Mouse (Mus musculus) kidney, postnatal 36 days (tissue): ENCODE data around the gene Otud6a.
"Not testable (repeated sequence)": the region's sequence is repeated elsewhere in the genome, so short reads cannot be mapped to it uniquely, and the experiment has no call there.

Experiments
- DNase-seq, 2 experiments: peaks; one replicate each; pipeline ENCODE4 v3.0.0; 2021 to 2022; ENCODE audit warnings: mixed read lengths in 2 of 2

The Otud6a gene

GRCm38 (mm10) chrX:100428693-100429092, at the start of gene Otud6a:
Gene Otud6a, plus strand, starts transcription at chrX:100429013.
- DNase-seq: no peak

DNA sequence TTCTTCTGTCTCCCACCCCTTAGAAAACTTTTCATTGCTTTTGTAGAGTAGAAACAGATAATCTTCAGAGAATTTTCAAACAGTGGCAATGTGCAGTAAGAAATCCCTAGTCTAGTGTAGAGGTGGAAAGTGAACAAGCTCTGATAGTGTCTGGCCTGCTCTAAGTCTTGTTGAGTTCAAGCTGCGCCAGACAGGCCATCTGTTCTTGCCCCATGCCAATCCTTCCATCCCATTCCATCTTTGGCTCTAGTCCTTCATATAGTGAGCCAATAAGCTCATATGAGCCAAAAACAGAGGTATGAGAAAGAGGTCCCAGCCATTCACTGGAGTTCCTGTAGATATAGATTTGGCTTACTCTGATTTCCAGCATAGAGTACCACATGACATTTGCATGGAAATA, 38.9 kb upstream of the Otud6a start:
- no peak for DNase-seq

- DNase-seq: peak; percentile 16 to 51
These were observed 36.5 kb upstream of the Otud6a start for GRCm38 (mm10) chrX:100392304-100392703.

- no peak for DNase-seq
These were observed 34.5 kb upstream of the Otud6a start for GRCm38 (mm10) chrX:100394223-100394861.

GRCm38 (mm10) chrX:100395026-100395425, 33.8 kb upstream of the Otud6a start:
- peak in 1 of 2 experiments; percentile 21 for DNase-seq

DNA sequence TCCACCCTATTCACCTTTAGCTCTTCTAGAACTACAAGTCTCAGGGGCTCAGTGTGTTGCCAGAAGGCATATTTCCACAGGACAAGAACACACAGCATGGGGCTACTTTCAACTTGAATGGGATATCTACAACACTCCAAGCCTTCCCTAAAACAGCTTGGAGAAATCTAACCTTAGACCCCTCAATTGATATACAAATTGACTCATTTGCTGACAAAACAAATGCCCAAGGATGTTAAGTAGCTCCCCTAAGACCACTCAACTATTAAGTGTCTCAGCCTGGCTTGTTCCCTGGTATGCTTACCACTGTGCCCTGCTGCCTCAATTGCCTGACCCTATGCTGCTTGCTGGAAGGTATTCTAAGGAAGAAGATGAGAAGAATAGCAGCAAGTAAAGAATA, 27.9 kb upstream of the Otud6a start:
- no peak for DNase-seq

- DNase-seq: no peak
These were observed 27.2 kb upstream of the Otud6a start for GRCm38 (mm10) chrX:100401657-100402056.

DNA sequence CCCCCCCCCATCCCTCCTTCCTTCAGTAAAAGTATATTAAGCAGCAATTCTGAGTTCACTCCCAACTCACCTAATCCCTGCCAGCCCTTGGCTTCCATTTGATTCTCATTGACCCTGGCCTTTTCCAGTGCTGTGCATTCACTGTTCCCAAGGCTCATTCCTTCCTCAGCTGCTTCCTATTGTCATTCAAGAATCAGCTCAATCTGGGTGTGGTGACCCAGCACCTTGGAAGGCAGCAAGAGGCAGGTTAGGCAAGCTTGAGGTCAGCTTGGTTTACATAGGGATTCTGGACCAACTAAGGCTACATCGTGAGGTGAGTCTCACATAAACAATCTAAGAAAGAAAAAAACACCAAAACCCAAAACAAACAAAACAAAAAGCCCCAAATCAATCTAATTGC, 19.6 kb upstream of the Otud6a start:
- DNase-seq: no peak

DNA sequence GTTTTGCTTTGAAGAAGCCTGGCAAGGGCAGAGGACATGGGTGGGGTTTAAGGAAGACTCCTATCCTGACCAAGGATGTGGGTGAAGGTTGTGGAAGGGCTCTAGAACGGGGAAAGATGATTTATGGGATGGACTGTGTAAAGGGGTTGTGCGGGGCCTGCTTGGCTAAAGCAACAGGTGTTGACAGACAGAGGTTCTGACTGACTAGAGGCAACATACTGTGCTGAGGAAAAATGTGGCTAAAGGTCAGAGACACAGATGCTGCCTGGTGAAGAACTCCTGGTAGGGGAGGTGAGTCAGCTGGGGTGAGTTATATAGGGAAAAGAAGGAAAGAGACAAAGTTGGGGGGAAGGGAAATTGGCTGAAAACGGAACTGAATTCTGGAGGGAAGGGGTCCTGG, 3.5 kb downstream of the Otud6a start:
- DNase-seq: no peak

DNA sequence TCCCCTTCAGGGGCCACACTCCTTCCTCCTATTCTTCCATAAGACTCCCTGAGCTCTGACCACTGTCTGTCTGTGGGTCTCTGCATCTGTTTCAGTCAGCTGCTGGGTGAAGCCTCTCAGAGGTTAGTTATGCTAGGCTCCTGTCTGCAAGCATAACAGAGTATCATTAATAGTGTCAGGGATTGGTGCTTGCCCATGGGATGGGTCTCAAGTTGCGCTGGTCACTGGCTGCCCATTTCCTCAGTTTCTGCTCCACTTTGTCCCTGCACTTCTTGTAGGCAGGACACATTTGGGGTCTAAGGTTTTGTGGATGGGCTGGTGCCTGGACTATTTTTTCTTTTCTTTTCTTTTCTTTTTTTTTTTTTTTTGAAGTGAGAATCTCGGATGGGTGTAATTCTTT, 13.8 kb downstream of the Otud6a start, which contains the start of gene Awat2:
Gene Awat2 (minus strand): TSS at position 101 of the 400 bp plus-strand sequence.
- DNase-seq: not testable (repeated sequence)

DNA sequence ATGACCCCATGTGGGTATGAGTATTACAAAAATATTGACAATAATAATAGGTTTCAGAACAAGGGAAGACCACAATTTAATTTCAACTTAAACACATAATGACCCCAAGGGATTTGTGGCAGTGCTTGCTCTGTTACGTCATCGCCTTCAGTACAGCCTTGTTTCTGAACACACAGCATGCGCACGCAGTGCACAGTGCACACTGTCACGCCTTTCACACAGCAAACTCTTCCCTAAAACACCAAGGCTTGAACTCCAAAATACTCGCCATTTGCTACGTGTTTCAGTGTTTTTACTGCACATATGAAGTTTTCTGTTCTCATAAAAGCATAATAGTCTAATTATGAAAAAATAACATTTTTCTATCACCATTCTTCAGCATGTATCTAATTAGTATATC, 14.7 kb downstream of the Otud6a start:
- no peak for DNase-seq

DNA sequence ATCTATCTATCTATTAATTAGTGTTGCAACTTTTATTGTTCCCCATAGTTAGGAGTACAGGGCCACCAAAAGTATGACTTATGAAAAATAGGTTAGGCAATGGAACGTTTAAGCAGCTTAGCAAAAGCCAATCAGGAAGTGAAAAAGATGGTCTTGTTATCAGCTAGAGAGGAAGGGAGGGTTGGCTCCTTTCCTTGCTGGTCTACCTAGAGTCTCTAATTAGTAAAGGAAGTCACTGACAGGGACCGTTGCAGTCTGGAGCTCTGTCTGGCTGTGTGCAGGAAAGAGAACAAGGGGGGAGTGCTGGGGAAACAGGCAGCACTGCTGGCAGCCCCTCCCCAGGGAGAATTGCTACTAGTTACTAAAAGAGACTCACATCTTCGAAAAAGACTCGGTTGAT, 39.2 kb downstream of the Otud6a start:
- DNase-seq: no peak

GRCm38 (mm10) chrX:100470126-100470525, 41.3 kb downstream of the Otud6a start:
- peak in 1 of 2 experiments; percentile 26 for DNase-seq

- peak in 1 of 2 experiments; percentile 4 for DNase-seq
These were observed 42.7 kb downstream of the Otud6a start for GRCm38 (mm10) chrX:100471491-100471890.

DNA sequence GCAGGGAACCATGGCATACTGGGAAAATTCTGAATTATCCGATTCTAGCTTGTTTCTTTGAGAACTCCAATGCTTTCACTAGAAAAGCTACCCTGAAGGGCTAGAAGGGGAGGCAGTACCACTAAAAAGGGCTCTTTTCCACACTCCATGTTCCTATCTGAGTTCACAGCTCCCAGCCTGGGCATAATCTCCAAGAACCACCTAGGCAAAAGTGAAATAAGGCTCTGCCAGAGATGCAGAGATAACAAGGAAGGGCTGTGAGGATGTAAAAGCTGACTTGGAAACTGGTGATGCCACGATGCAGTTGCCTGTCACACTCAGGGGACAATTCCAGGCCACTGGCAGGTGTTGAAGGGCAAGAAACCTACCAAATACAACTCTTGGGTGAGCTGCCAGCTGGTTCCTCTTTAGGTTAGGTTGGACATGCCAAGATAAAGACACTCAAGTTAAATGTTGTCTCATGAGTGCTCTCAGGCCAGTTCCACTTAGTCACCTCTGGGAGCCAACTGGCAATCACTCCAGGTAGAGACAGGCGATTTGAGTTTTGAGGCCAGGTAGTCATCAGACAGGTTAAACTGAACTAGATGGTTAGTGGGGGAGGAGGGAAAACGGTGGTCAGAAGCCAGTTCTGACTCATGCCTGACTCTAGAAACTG, 46.9 kb downstream of the Otud6a start:
- no peak for DNase-seq
